Mouse (Mus musculus) right cerebral cortex, postnatal 14 days (tissue): ENCODE results near the gene Ctsw.

Source experiments
- DNase-seq: peaks from one replicate; pipeline ENCODE4 v3.0.0; 2022

Ctsw gene

DNA sequence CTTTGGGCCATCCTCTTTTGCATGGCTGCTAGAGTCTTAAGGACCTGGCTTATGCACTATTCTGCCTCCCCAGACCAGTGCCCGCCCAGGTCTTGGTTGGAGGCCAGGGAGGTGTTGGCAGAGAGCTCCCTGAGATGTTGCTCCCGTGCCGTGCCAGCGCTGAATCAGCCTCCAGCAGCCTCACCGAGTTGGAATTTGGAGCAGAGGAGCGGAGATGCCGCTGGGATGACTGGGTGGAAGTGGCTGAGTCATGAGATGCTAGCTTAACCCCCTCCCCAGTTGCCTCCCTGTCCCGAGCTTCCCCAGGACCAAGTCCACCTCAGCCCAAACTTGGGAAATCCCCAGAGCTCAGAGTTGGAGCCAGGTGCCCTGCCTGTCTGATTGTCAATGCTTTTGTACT, 38.5 kb downstream of the Ctsw start:
- DNase-seq: peak; percentile 19

DNA sequence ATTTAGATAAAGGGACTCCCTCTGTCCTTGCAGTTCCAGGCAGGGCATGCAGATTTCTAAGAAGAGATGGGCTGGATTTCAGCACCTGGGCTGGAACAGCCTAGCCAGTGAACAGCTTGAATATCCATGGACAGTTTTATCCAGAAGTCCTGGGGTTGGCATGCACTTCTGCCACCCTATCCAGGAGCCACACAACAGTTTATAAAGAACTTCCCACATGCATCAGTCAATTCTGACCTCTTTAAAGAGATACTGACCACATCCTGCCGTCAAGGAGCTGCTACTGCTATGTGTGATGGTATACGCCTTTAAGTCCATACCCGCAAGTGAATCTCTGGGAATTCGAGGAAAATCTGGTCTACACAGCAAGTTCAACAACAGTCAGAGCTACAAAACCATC, 39.1 kb downstream of the Ctsw start:
- no peak for DNase-seq

DNA sequence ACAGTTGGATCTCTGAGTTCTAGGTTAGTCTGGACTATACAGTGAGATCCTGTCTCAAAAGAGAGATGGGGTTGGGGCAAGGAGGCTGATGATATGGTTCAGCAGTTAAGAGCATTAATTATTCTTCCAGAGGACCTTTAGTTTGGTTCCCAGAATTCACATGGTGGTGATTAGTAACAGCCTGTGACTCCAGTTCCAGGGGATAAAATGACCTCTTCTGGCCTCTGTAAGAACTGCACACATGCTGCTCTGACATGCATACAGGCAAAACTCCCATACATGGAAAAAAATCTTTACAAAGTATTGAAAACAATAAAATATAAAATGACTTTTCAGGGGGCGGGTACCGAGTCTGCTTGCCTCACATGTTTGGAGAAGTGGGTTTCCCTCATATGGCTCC, 40.2 kb downstream of the Ctsw start:
- DNase-seq: no peak

DNA sequence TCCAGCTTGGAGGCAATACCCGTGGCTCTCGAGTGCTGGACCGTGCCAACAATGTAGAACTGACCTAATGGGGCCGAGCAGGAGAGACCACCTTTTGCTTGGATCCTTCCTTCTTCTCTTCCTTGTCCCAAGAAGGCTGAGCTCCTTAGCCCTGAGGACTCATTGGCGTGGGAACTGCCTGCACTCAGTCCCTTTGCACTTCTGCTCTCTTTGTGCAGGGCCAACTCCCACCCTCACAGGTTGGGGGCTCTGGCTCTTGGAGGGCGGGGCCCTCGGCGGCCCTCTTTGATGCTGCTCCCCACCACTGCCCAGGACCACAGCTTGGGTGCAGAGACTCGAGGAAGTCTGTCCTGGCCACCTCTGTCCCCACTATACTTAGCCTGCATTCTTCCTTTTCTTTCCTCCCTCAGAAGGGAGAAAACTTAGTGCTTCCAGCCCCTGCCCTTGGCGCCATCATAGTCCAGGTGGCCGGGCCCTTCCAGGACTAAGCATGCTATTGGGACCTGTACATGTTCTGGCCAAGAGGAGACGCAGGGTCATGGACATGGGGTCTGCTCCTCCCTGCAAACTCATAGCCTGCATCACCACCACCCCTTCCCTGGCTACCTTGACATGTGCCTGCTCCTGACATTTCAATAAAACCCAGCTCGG, 41.5 kb downstream of the Ctsw start:
- DNase-seq: no peak

DNA sequence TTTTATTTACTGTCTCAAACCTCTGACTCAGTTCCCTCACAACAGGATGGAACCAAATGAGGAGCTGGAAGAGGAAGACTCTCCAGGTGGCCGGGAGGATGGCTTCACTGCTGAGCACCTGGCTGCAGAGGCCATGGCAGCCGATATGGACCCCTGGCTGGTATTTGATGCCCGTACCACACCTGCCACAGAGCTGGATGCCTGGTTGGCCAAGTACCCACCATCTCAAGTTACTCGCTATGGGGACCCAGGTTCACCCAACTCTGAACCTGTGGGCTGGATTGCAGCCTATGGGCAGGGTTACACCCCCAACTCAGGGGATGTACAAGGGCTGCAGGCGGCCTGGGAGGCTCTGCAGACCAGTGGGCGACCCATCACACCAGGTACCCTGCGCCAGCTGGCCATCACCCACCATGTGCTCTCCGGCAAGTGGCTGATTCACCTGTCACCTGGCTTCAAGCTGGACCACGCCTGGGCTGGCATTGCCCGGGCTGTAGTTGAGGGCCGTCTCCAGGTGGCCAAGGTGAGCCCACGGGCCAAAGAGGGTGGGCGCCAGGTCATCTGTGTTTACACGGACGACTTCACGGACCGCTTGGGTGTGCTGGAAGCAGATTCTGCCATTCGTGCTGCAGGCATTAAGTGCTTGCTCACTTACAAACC, 42.3 kb downstream of the Ctsw start:
- no peak for DNase-seq

DNA sequence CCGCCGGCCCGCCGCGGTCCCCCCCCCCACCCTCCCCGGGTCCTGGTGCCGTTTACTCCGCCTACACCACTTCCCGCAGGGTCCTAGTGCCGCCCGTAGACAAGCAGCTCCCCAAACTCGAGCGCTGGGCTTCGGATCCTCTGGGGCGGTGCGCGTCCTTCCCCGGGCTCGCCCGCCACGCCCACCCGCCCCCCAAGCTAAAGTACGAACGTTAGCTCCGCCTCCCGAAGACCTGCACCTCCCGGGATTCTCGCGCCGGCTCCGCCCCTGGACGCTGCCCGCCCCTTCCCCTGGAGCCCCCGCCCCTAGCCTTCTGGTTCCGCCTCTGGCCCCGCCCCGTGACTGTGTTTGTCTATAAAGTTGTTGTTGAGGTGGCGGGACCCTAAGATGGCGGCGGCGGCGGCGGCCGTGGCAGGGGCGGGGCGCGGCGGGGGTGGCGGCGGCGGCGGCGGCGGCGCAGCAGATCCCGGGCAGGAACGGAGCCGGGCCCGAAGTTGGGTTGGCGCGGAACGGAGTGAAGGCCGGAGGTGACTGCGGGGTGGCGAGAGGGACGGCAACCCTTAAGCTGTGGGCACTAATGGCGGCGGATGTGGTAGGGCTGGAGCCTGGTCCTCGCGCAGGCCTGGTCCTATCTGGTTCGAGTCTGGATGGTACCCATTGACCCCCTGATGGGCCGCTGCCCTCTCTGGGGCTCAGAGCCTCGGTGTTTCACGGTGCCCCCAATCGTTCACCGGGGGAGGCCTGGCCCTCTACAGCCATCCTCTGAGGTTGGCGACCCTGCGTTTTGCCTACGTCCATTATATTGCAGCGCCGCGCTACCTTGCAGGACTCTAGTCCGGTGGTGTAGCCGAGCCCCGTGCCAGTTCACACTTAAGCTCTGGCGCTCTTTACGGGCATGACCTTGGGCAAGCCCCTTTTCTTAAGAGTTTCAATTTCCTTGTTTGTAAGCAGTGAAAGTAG, 43.2 kb downstream of the Ctsw start, which contains the start of the genes Drap1 and AI837181:
TSS of gene Drap1 (minus strand) at position 198 of the 960 bp plus-strand sequence.
TSS of gene AI837181 (plus strand) at position 363 of the 960 bp plus-strand sequence.
- peak; percentile 96 for DNase-seq

DNA sequence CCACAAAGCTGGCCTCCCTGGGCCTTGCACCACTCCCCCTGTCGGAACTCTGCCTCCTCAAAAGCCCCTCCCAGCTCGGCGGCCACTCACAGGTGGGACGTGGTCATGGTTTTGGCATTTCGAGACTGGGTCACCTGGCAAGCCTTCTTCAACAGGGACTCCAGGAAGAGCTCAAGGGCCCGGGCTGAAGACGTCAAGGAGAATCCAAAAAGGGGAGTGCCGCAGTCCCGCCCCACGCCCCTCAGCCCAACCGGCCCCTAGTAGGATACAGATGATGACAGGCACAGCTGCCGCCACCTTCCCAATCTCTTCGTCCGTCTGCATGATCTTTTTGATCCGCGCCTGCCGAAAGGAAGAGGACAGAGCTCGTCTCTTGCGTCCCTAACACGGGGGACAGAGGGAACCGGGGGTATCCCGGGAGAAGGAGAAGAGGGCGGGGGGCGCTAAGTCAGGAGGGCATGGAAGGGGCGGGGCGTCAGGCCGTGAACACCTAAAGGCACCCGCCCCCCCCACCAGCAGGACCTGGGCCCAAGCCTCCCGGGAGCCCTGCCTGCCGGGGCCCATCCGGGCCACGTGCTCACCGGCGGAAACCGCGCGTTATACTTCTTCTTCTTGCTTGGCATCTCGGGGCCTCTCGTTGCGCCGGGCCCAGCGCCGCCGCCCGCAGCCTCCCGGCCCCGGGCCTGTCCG, 44.1 kb downstream of the Ctsw start:
- DNase-seq: peak; percentile 63

DNA sequence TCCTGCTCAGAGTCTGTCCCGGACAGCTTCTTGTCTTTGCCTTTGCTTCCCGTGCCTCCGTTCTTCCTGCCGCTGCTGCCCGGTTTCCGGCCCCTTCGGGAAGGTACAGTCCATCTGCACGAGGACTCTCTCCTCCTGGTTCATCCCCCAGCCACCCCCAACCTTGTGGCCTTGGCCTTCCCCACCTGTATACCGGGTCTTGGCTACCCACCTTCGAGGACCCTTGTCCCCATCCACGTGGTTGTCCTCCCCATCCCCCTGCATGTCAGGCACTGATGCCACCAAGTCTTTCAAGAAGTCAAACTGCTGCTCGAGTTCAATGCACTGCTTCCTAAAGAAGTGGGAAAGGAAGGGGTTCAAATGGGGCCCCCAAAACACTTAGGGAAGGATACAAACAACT, 44.7 kb downstream of the Ctsw start:
- DNase-seq: no peak

DNA sequence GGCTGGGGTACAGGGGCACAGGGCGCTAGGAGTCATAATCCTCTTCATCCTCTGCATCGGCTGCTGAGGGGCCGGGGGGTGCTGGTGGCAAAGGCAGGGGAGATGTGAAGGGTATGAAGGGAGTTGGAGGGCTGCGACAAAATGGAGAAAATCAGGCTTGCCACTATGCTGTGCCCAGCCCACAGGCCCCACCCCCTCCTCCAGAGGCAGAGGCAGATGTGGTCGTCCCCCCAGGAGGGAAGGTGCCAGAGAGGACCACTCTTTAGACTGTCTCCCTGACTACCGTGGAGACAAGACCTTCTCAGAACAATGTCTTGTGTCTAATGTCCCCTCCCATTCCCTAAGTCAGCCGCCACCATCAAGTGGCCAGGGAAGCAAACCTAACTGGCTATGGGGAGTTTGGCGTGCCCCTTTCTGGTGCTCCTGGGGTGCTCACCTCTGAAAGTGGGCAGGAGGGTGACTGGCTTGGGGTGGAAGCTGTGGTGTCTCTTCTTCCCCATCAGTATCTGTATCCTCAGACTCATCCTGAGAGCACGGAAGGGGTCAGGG, 45.3 kb downstream of the Ctsw start:
- no peak for DNase-seq

DNA sequence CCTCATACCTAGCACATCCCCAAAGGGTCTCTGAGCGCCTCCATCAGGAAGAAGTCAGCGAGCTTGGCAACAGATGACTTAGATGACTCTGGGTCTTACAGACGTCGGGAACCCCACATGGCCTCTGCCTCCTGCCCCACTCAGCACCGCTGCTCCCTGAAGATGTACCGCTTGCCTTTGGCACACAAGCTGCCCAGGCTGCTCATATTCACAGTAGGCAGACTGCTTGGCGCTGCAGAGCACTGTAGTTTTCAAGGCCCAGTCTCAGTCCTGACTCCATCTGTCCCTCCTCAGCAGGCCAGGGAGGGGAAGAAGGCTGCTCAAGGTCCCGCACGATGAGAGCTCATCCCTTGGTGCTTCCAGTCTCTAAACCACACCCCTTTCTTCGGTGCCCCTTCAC, 46.0 kb downstream of the Ctsw start:
- DNase-seq: no peak

DNA sequence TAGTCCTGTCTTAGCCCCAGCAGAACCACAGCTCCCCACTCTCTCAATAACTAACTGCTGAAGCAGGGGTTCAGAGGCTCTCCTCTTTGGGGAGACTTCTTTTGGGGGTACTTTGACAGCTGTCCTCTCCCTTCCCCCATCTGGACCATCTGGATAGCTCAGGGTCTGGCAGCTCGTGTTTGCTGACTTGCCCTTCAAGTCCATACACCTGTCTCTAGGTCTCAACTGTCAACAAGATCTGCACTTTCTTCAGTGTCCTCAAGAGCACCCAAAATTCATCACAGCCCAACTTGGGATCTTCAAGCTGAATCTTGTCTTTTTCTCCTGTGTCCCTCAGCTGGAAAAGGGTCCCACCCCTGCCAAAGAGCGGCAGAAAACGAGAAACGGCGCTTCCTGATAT, 46.5 kb downstream of the Ctsw start:
- no peak for DNase-seq

DNA sequence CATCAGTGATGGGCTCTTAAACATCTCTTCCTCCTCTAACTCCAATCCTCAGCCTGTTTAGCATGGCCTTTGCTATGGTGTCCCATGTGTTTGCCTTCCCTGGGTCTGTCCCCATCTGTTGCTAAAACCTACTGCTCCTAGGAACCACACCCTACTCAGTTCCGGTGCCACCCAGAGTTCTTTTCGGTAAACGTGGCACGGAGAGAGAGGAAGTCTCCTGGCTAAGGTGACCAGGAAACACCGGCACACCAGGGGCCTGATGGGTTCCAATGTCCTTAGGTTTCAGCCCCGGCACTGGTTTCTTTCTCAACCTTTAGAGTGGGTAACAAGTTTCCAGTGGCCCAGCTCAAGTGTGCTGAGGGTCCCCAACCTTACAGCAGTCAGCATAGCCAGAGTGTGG, 47.7 kb downstream of the Ctsw start:
- DNase-seq: no peak

DNA sequence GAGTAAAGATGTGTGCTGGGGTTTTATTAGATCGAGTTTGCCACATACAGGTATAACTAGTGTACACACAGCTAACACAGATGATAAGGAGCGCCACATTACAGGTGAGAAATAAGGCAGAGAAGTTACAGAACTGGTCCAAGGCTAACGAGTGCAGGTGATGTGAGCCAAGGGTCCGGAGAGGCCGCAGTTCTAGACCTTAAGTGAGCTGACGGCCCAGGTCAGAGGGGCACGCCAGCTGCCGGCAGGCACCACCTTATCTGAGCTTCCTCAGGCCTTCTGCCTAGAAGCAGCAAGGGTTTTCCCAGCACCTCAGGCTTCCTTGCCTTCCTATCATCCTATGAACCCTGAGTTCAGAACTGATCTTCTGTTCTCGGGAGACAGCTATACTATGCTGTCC, 48.7 kb downstream of the Ctsw start:
- no peak for DNase-seq

DNA sequence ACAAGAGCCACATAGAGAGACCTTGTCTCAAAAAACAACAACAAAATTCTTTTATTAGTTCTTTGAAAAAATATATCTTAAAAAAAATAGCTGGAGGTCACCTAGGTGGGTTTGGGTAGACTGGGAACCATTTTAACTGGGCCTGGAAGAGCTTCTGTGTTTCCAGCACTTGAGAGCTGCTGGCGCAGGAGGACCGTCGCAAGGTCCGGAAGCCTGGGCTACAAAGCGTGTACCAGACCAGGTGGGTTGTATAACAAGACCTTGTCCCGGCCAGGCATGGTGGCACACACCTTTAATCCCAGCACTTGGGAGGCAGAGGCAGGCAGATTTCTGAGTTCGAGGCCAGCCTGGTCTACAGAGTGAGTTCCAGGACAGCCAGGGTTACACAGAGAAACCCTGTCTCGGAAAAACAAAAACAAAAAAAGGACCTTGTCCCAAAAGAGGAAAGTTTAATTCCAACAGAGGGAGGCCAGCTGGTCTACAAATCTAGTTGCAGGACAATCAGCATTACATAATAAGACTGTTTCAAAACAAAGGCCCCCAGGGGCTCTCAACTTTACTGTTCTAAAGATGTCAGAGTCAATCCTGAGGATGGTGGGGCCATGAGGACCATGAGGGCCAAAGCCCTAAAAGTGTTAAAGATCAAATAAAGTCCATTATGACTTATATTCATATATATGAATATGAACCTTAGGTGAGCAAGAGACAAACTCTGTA, 49.4 kb downstream of the Ctsw start:
- no peak for DNase-seq
